Mouse (Mus musculus): ENCODE measurements at regions not wholly inside any gene's neighbourhood (a gene's known extent, or its start where the extent isn't known, plus 50 kb on each side); places are given as distances from the start of the nearest gene placed in this dataset.
"Not testable (repeated sequence)": the region's sequence is repeated elsewhere in the genome, so short reads cannot be mapped to it uniquely, and the experiment has no call there.

- H3K4me3 ChIP-seq (ENCODE audit: low read depth, low read length); H3K36me3 ChIP-seq (ENCODE audit: insufficient read depth, low read length); DNase-seq (ENCODE audit: low spot score); ATAC-seq; H3K9ac ChIP-seq (replicated peaks; ENCODE audit: low read depth); H3K4me2 ChIP-seq (replicated peaks; ENCODE audit: low read depth, low read length); H3K27me3 ChIP-seq (replicated peaks; ENCODE audit: insufficient read depth, low read length); H3K27ac ChIP-seq (ENCODE audit: low read length); H3K4me1 ChIP-seq (ENCODE audit: insufficient read depth, low read depth, low read length); H3K9me3 ChIP-seq (ENCODE audit: low read length): not testable (repeated sequence)
- WGBS: no CpG with 5 or more reads among the region's 5 CpGs
Measured at GRCm38 (mm10) chr14:53007741-53008140, 512.2 kb upstream of the Olfr1507 start.

DNA sequence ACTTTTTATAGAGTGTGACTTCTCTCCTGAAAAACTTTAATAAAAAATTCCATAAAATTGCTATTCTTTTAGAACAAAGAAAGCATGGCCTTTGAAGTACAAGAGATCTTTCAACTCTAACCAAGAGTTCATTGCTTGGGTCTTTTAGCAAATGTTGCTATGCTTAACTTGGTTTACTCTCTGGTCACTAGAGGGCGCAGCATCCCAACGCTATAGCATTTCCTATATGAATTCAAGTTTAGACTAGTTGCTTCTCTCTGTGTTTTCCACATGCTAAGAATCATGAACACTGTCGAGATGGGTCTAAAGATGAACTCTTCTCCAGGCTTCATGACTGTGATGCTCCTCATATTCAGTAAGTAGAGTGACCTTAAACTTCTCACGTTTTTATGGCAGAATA is 511.8 kb upstream of the Olfr1507 start:
- not testable (repeated sequence) for H3K4me3 ChIP-seq (ENCODE audit: low read depth, low read length); H3K36me3 ChIP-seq (ENCODE audit: insufficient read depth, low read length); H3K4me1 ChIP-seq (ENCODE audit: insufficient read depth, low read depth, low read length); H3K4me2 ChIP-seq (replicated peaks; ENCODE audit: low read depth, low read length); ATAC-seq; DNase-seq (ENCODE audit: low spot score); H3K9ac ChIP-seq (replicated peaks; ENCODE audit: low read depth); H3K27ac ChIP-seq (ENCODE audit: low read length); H3K27me3 ChIP-seq (replicated peaks; ENCODE audit: insufficient read depth, low read length); H3K9me3 ChIP-seq (ENCODE audit: low read length)
- WGBS: no CpG with 5 or more reads among the region's 4 CpGs

- H3K9ac ChIP-seq (replicated peaks; ENCODE audit: low read depth); H3K4me3 ChIP-seq (ENCODE audit: low read depth, low read length); H3K4me2 ChIP-seq (replicated peaks; ENCODE audit: low read depth, low read length); H3K4me1 ChIP-seq (ENCODE audit: insufficient read depth, low read depth, low read length); H3K27ac ChIP-seq (ENCODE audit: low read length); ATAC-seq; DNase-seq (ENCODE audit: low spot score); H3K36me3 ChIP-seq (ENCODE audit: insufficient read depth, low read length); H3K9me3 ChIP-seq (ENCODE audit: low read length); H3K27me3 ChIP-seq (replicated peaks; ENCODE audit: insufficient read depth, low read length): not testable (repeated sequence)
- WGBS: 71% methylated on average over 1 of the region's 1 CpGs
Measured at GRCm38 (mm10) chr14:53001289-53001688, 505.7 kb upstream of the Olfr1507 start.

DNA sequence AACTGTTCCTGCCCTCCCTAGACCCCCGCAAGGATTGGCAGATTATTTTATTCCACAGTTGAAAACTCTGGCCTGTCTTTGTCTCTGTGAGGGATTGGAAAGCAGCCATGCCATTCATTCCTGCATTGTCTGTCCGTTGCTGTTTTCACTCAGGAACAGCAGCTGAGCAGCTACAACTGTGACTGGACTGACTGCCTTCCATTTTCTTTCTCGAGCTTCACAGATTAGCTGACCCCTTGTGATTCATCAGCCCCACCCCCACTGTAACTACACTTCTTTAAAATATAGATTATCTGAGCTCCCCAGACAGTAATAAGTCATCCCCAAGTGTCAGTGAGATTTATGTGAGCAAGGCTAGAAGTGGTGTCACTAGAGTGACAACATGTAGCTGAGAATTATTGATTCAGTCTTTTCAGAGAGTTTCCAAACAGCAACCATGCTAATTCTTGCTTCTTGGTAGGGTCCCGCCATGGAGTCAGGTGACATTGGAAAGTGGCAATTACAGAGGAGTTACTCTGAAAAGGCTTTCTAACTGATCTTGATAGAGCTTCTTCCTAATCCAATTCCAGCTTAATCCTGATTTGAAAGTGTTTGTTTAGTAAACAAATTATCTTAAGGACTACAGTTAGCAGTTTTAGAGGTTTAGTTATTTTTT is 496.7 kb upstream of the Olfr1507 start:
- not testable (repeated sequence) for H3K27ac ChIP-seq (ENCODE audit: low read length)

GRCm38 (mm10) chr14:52991328-52991665 is 495.7 kb upstream of the Olfr1507 start:
- H3K27ac ChIP-seq (ENCODE audit: low read length); H3K4me1 ChIP-seq (ENCODE audit: insufficient read depth, low read depth, low read length); H3K4me3 ChIP-seq (ENCODE audit: low read depth, low read length); H3K9me3 ChIP-seq (ENCODE audit: low read length); ATAC-seq; H3K27me3 ChIP-seq (replicated peaks; ENCODE audit: insufficient read depth, low read length); H3K9ac ChIP-seq (replicated peaks; ENCODE audit: low read depth); DNase-seq (ENCODE audit: low spot score); H3K4me2 ChIP-seq (replicated peaks; ENCODE audit: low read depth, low read length); H3K36me3 ChIP-seq (ENCODE audit: insufficient read depth, low read length): not testable (repeated sequence)
- no CpG with 5 or more reads among the region's 3 CpGs for WGBS

More for the DNA sequence above, 496.7 kb upstream of the Olfr1507 start:
- not testable (repeated sequence) for H3K27me3 ChIP-seq (replicated peaks; ENCODE audit: insufficient read depth, low read length); H3K4me3 ChIP-seq (ENCODE audit: low read depth, low read length); H3K9me3 ChIP-seq (ENCODE audit: low read length); ATAC-seq; H3K36me3 ChIP-seq (ENCODE audit: insufficient read depth, low read length); DNase-seq (ENCODE audit: low spot score); H3K4me1 ChIP-seq (ENCODE audit: insufficient read depth, low read depth, low read length); H3K4me2 ChIP-seq (replicated peaks; ENCODE audit: low read depth, low read length); H3K9ac ChIP-seq (replicated peaks; ENCODE audit: low read depth)
- 39% methylated on average over 1 of the region's 4 CpGs for WGBS

DNA sequence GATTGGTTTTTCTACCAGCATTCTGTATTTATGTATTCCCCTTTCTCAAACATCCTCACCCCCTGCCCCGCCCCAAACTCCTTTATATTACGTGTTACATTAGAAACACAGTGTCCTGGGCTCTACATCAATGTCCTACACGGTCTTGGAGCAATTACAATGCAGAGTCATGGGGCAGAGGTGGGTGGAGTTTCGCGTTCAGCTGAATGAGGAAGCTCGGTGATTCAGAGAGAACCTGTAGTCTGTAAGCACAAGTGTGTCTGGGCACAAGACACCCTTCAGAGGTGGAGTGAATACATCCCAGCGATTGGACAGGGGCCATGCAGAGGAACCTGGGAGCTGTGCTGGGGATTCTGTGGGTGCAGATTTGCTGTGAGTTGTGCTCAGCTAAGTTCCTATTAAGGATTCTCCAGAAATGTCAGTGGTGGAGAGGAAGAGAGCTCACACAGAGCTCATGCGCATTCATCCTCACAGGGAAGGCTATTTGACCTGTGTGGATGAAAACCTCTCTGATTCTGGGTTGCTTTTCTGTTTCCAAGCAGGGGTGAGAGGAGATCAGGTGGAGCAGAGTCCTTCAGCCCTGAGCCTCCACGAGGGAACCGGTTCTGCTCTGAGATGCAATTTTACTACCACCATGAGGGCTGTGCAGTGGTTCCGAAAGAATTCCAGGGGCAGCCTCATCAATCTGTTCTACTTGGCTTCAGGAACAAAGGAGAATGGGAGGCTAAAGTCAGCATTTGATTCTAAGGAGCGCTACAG is 495.2 kb upstream of the Olfr1507 start:
- H3K36me3 ChIP-seq (ENCODE audit: insufficient read depth, low read length); H3K4me1 ChIP-seq (ENCODE audit: insufficient read depth, low read depth, low read length); H3K4me3 ChIP-seq (ENCODE audit: low read depth, low read length); DNase-seq (ENCODE audit: low spot score); H3K27me3 ChIP-seq (replicated peaks; ENCODE audit: insufficient read depth, low read length); H3K27ac ChIP-seq (ENCODE audit: low read length); H3K9ac ChIP-seq (replicated peaks; ENCODE audit: low read depth); ATAC-seq; H3K4me2 ChIP-seq (replicated peaks; ENCODE audit: low read depth, low read length); H3K9me3 ChIP-seq (ENCODE audit: low read length): not testable (repeated sequence)
- WGBS: no CpG with 5 or more reads among the region's 12 CpGs

DNA sequence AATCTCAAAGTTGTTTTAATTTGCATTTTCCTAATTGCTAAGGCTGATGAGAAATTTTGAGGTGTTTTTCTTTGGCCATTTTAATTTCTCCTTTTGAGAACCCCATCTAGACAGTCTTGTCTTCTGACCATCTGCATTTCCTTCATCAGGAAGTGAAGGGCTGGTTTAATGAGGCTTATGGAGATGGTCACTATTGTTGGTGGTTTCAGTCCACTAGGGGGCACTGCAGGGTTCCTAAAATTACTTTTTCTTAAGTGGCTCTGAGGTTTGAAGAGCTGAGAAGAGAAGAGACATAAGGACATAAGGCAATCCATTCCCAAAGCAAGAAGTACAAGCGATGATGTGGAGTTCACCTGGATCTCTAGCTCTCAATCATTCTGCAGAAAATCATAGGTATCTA is 494.4 kb upstream of the Olfr1507 start:
- H3K4me2 ChIP-seq (replicated peaks; ENCODE audit: low read depth, low read length); H3K27ac ChIP-seq (ENCODE audit: low read length); H3K4me1 ChIP-seq (ENCODE audit: insufficient read depth, low read depth, low read length); H3K4me3 ChIP-seq (ENCODE audit: low read depth, low read length); DNase-seq (ENCODE audit: low spot score); H3K36me3 ChIP-seq (ENCODE audit: insufficient read depth, low read length); H3K9ac ChIP-seq (replicated peaks; ENCODE audit: low read depth); H3K27me3 ChIP-seq (replicated peaks; ENCODE audit: insufficient read depth, low read length); ATAC-seq; H3K9me3 ChIP-seq (ENCODE audit: low read length): not testable (repeated sequence)
- WGBS: 71% methylated on average over 1 of the region's 1 CpGs

DNA sequence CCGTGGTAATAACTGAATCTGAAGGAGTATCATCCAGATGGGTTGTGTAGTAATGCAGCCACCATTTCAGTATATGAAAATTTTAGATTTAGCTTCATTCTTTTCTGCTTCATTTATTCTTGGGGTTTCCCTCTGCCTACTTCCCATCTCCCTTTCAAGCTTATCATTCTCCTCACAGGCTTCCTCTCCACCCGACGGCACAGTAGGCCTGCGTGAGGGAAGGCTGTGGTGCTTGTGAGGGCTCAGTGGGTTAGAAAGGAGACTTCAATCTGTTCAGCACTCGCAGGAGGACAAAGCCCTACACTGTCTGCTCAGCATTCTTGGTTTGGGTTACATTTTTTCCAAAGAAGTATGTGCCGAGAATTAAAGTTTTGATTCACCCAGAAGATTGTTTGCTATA is 493.0 kb upstream of the Olfr1507 start:
- WGBS: no CpG with 5 or more reads among the region's 6 CpGs
- ATAC-seq; DNase-seq (ENCODE audit: low spot score); H3K27me3 ChIP-seq (replicated peaks; ENCODE audit: insufficient read depth, low read length); H3K9me3 ChIP-seq (ENCODE audit: low read length); H3K36me3 ChIP-seq (ENCODE audit: insufficient read depth, low read length); H3K4me2 ChIP-seq (replicated peaks; ENCODE audit: low read depth, low read length); H3K9ac ChIP-seq (replicated peaks; ENCODE audit: low read depth); H3K4me1 ChIP-seq (ENCODE audit: insufficient read depth, low read depth, low read length); H3K4me3 ChIP-seq (ENCODE audit: low read depth, low read length); H3K27ac ChIP-seq (ENCODE audit: low read length): not testable (repeated sequence)

DNA sequence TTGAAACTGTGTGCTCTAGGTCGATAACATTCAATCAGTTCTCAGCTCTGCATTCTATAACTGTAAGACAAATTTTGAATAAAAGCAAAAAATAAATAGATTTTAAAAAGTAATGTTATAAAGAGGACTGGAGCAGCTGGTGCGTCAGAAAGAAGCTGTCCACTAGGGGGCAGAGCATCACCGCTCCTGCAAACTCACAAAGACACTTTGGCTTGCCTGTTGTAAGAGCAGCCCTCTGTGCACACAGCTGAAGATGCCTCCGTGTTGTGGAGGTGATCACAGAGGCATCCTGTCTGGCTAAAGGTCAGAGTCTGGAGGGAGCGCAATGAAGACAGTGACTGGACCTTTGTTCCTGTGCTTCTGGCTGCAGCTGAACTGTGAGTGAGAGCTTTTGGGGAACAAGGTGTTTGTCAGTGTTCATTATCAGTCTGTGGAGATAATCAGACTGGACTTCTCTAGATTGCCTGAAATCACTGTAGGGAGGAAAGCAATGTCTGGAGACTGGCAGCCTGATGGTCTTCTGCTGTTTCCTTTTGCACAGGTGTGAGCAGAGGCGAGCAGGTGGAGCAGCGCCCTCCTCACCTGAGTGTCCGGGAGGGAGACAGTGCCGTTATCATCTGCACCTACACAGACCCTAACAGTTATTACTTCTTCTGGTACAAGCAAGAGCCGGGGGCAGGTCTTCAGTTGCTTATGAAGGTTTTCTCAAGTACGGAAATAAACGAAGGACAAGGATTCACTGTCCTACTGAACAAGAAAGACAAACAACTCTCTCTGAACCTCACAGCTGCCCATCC is 476.9 kb upstream of the Olfr1507 start:
- DNase-seq (ENCODE audit: low spot score); H3K9ac ChIP-seq (replicated peaks; ENCODE audit: low read depth); H3K9me3 ChIP-seq (ENCODE audit: low read length); ATAC-seq; H3K27ac ChIP-seq (ENCODE audit: low read length); H3K4me2 ChIP-seq (replicated peaks; ENCODE audit: low read depth, low read length); H3K27me3 ChIP-seq (replicated peaks; ENCODE audit: insufficient read depth, low read length); H3K36me3 ChIP-seq (ENCODE audit: insufficient read depth, low read length); H3K4me3 ChIP-seq (ENCODE audit: low read depth, low read length); H3K4me1 ChIP-seq (ENCODE audit: insufficient read depth, low read depth, low read length): not testable (repeated sequence)
- WGBS: no CpG with 5 or more reads among the region's 12 CpGs

Measured in lung, postnatal 0 days (tissue).